Mouse (Mus musculus) limb, embryonic 12.5 days (tissue): ENCODE measurements around the gene Rmdn2. TPM values are rescaled to one million over a fixed set of nuclear protein-coding genes. Genes with fewer than 3 reads are reported as not detected.
A peak's percentile ranks its signal among the peaks of the same experiment; 100 is the strongest.

Experiments
- ATAC-seq: fragments of 200-750 bp; cut with Nextera tagmentation; 2 replicates; pipeline ENCODE4 v1.8.0; 2017; ENCODE audit warnings: low read depth, moderate TSS enrichment; ENCODE audit not compliant: insufficient number of reproducible peaks, insufficient read depth, low FRiP score, low TSS enrichment
- H3K27ac ChIP-seq: fragments of 300-500 bp; sonication (generic); 2 replicates; pipeline ENCODE4 v1.5.1; 2016; ENCODE audit warnings: mild to moderate bottlenecking, moderate library complexity
- H3K27me3 ChIP-seq: fragments of 300-500 bp; sonication (generic); 2 replicates; pipeline ENCODE4 v1.6.1; 2016; ENCODE audit warnings: mild to moderate bottlenecking, moderate library complexity
- H3K36me3 ChIP-seq: fragments of 300-500 bp; sonication (generic); 2 replicates; pipeline ENCODE4 v1.6.1; 2016; ENCODE audit warnings: mild to moderate bottlenecking, moderate library complexity
- H3K4me1 ChIP-seq: fragments of 300-500 bp; sonication (generic); replicated peaks from 2 replicates; pipeline ENCODE4 v1.6.1; 2016
- H3K4me2 ChIP-seq: fragments of 300-500 bp; sonication (generic); 2 replicates; pipeline ENCODE4 v1.6.1; 2016; ENCODE audit warnings: mild to moderate bottlenecking, moderate library complexity
- H3K4me3 ChIP-seq: fragments of 300-500 bp; sonication (generic); replicated peaks from 2 replicates; pipeline ENCODE4 v1.5.1; 2016; ENCODE audit warnings: mild to moderate bottlenecking
- H3K9ac ChIP-seq: fragments of 300-500 bp; sonication (generic); replicated peaks from 2 replicates; pipeline ENCODE4 v1.6.1; 2016; ENCODE audit warnings: mild to moderate bottlenecking, moderate library complexity
- H3K9me3 ChIP-seq: fragments of 300-500 bp; sonication (generic); 2 replicates; pipeline ENCODE4 v1.6.1; 2016; ENCODE audit warnings: mild to moderate bottlenecking, moderate library complexity
- WGBS: fragments of 180-500 bp; shearing (Covaris S2); methylation state at CpG from one replicate; pipeline ENCODE4 v1.1.7; 2016; 5-methylcytosine and 5-hydroxymethylcytosine counted together
- polyA plus RNA-seq: library from polyadenylated mRNA; unstranded; fragments of >200 nt; fragmentation: Nextera tagmentation; extraction: Ambion mirVana; gene quantifications from 2 replicates; pipeline ENCODE4 v1.2.1, GENCODE M21; 2016

Gene Rmdn2
- polyA plus RNA-seq, 1 experiment from 2014 or later, result 8.7 TPM

GRCm38 (mm10) chr17:79598151-79598550, 13.5 kb upstream of the Rmdn2 start:
- Histone ChIP-seq H3K27ac (no peak overlapping the region), H3K4me2 (no peak overlapping the region), H3K27me3 (no peaks in the 10 kb centered on the region), H3K9me3 (no peaks in the 10 kb centered on the region), H3K9ac (no peak overlapping the region), H3K4me3 (no peak overlapping the region), H3K4me1 (no peaks in the 10 kb centered on the region), H3K36me3 (no peaks in the 10 kb centered on the region)
- no peak for ATAC-seq
- 68% methylated on average over 2 of the region's 2 CpGs for WGBS

DNA sequence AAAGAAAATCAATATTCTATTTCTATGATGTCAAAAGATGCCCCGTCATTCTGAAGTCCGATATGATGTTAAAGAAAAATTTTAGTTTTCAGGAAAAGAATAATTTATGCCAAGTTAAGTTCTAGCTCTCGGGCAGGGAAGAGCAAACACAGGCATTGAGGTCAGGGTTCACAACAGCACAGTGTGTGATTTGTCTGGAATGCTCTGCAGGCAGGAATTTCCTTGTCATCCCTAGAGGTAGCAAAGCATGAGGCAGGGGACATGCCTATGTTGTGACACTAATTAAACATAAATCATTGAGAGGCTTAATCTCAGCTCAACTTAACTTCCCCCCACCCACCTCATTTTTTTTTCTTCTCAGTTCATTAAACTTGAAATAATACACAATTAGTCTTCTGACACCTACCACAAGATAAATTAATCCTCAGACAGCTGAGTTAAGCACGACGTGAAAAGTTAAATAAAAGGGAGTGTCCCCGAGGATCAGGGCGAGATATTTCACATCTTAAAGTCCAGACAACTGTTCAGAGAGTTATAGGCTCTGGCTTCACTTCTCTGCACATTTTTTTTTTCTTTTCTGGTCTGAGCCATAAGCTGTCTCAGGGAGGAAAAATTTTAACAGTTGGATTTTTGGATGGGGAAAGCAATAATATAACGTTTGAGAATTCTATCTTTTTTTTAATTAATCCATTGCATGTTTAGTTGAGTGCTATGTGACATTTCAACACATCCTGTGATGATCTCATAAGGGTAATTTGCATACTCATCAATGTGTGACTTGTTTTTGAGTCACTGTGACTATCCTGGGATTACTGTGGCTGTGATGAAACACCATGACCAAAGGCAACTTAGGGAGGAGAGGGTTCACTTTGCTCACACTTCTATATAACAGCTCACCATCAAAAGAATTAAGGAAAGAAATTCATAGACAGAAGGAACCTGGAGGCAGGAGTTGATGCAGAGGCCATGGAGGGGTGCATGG, 12.8 kb upstream of the Rmdn2 start:
- Histone ChIP-seq H3K9ac (no peak overlapping the region), H3K4me3 (no peak overlapping the region), H3K27ac (no peak overlapping the region), H3K27me3 (no peaks in the 10 kb centered on the region), H3K4me1 (no peaks in the 10 kb centered on the region), H3K4me2 (no peak overlapping the region), H3K36me3 (no peaks in the 10 kb centered on the region), H3K9me3 (no peaks in the 10 kb centered on the region)
- WGBS, result 39% methylated on average over 8 of the region's 8 CpGs
- no peak for ATAC-seq

- Histone ChIP-seq H3K36me3 (no peaks in the 10 kb centered on the region), H3K4me3 (no peak overlapping the region), H3K4me2 (no peak overlapping the region), H3K27ac (no peak overlapping the region), H3K27me3 (no peaks in the 10 kb centered on the region), H3K9me3 (no peaks in the 10 kb centered on the region), H3K4me1 (no peaks in the 10 kb centered on the region), H3K9ac (no peak overlapping the region)
- 56% methylated on average over 4 of the region's 4 CpGs for WGBS
- ATAC-seq, result no peak
These were observed 11.6 kb upstream of the Rmdn2 start for GRCm38 (mm10) chr17:79600108-79600507.

DNA sequence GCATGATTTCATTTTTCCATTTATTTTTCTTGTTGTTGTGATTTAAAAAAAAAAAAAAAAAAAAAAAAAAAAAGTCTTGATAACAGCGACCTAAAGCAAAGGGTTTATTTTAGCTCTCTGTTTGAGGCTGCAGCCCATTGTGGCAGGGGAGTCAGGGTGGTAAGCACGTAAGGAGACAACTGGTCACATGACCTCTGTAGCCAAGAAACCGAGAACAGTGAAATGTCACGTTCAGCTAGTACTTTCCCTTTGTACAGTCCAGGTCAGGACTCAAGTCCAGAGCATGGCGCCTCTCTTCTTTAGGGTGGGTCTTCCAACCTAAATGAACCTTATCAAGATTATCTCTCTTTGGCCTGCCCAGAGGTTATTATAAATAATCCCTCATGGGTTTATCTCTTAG, 9.3 kb upstream of the Rmdn2 start:
- WGBS, result 65% methylated on average over 5 of the region's 5 CpGs
- H3K36me3 ChIP-seq, result no peaks in the 10 kb centered on the region
- H3K27ac ChIP-seq, result no peak overlapping the region
- H3K4me1 ChIP-seq, result no peaks in the 10 kb centered on the region
- H3K9me3 ChIP-seq, result no peaks in the 10 kb centered on the region
- H3K4me2 ChIP-seq, result no peak overlapping the region
- ATAC-seq, result no peak
- H3K4me3 ChIP-seq, result no peak overlapping the region
- no peak overlapping the region for H3K9ac ChIP-seq
- H3K27me3 ChIP-seq, result no peaks in the 10 kb centered on the region

- Histone ChIP-seq H3K4me3 (no peak overlapping the region), H3K36me3 (no peaks in the 10 kb centered on the region), H3K27ac (no peak overlapping the region), H3K9me3 (no peaks in the 10 kb centered on the region), H3K4me1 (no peaks in the 10 kb centered on the region), H3K9ac (no peak overlapping the region), H3K4me2 (no peak overlapping the region), H3K27me3 (no peaks in the 10 kb centered on the region)
- WGBS, result 80% methylated on average over 7 of the region's 7 CpGs
- no peak for ATAC-seq
These were observed 8.2 kb upstream of the Rmdn2 start for GRCm38 (mm10) chr17:79603427-79603826.

GRCm38 (mm10) chr17:79605794-79606193, 5.9 kb upstream of the Rmdn2 start:
- 74% methylated on average over 2 of the region's 2 CpGs for WGBS

GRCm38 (mm10) chr17:79609697-79610096, 2.0 kb upstream of the Rmdn2 start:
- WGBS, result 93% methylated on average over 1 of the region's 1 CpGs
- ATAC-seq, result no peak
- Histone ChIP-seq H3K4me2 (no peak overlapping the region), H3K9ac (no peak overlapping the region), H3K36me3 (no peaks in the 10 kb centered on the region), H3K27ac (no peak overlapping the region), H3K4me1 (no peaks in the 10 kb centered on the region; the same call in 1 of the 2 replicates), H3K27me3 (no peaks in the 10 kb centered on the region), H3K4me3 (no peak overlapping the region), H3K9me3 (no peaks in the 10 kb centered on the region)

More at GRCm38 (mm10) chr17:79605794-79606193, 5.9 kb upstream of the Rmdn2 start:
- no peaks in the 10 kb centered on the region for H3K9me3 ChIP-seq
- H3K4me3 ChIP-seq, result no peak overlapping the region
- no peaks in the 10 kb centered on the region for H3K27me3 ChIP-seq
- H3K36me3 ChIP-seq, result no peaks in the 10 kb centered on the region
- no peak for ATAC-seq
- H3K9ac ChIP-seq, result no peak overlapping the region
- H3K4me1 ChIP-seq, result no peaks in the 10 kb centered on the region
- H3K4me2 ChIP-seq, result no peak overlapping the region
- no peak overlapping the region for H3K27ac ChIP-seq

- ATAC-seq, result no peak
- whole genome bisulfite sequencing, result 83% methylated on average over 9 of the region's 9 CpGs
- H3K27ac ChIP-seq, result no peak overlapping the region
These were observed 1.4 kb upstream of the Rmdn2 start for GRCm38 (mm10) chr17:79610163-79610755.

GRCm38 (mm10) chr17:79614691-79615588, 3.3 kb downstream of the Rmdn2 start:
- H3K4me3 ChIP-seq, result peak overlapping the region; percentile 82
- peak overlapping the region; percentile 71 for H3K4me2 ChIP-seq
- H3K36me3 ChIP-seq, result no peaks in the 10 kb centered on the region
- peak; percentile 94 for ATAC-seq
- no peaks in the 10 kb centered on the region; the same call in 1 of the 2 replicates for H3K4me1 ChIP-seq
- H3K27ac ChIP-seq, result peak overlapping the region; percentile 91
- H3K9me3 ChIP-seq, result no peaks in the 10 kb centered on the region
- H3K9ac ChIP-seq, result peak overlapping the region; percentile 88
- WGBS, result 2% methylated on average over 55 of the region's 57 CpGs
- H3K27me3 ChIP-seq, result no peaks in the 10 kb centered on the region

More at GRCm38 (mm10) chr17:79610163-79610755, 1.4 kb upstream of the Rmdn2 start:
- no peaks in the 10 kb centered on the region for H3K36me3 ChIP-seq
- H3K4me3 ChIP-seq, result no peak overlapping the region
- no peaks in the 10 kb centered on the region for H3K9me3 ChIP-seq
- H3K27me3 ChIP-seq, result no peaks in the 10 kb centered on the region
- H3K9ac ChIP-seq, result no peak overlapping the region
- H3K4me1 ChIP-seq, result no peaks in the 10 kb centered on the region; the same call in 1 of the 2 replicates
- H3K4me2 ChIP-seq, result no peak overlapping the region

DNA sequence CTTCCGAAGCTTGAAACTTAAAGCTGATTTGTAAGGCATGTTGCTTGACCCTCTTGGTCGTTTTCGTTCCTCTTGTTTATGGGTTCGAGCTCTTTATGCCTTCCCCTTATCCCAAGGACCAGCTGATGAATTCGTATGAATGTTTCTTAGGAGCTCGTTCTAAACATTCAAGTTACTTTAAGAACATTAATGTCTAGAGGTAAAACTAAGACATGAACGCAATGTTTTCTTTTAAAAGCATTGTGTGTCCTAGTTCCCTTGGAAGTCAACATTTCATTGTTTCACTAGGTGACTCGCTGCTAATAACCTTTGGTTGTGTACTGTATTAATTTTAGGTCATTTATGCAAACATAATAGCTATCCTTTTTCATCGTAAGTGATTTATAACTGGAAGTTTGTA, 4.2 kb downstream of the Rmdn2 start:
- no peak for ATAC-seq
- Histone ChIP-seq H3K4me3 (peak overlapping the region; percentile 82), H3K4me1 (no peaks in the 10 kb centered on the region; the same call in 1 of the 2 replicates), H3K36me3 (no peaks in the 10 kb centered on the region), H3K27ac (no peak overlapping the region), H3K27me3 (no peaks in the 10 kb centered on the region), H3K9ac (no peak overlapping the region), H3K9me3 (no peaks in the 10 kb centered on the region), H3K4me2 (peak overlapping the region; percentile 71)
- 83% methylated on average over 9 of the region's 9 CpGs for WGBS

GRCm38 (mm10) chr17:79616621-79617020, 5.0 kb downstream of the Rmdn2 start:
- H3K9me3 ChIP-seq, result no peaks in the 10 kb centered on the region
- 91% methylated on average over 4 of the region's 4 CpGs for WGBS
- H3K27ac ChIP-seq, result no peak overlapping the region
- no peak overlapping the region for H3K9ac ChIP-seq
- H3K4me1 ChIP-seq, result no peaks in the 10 kb centered on the region; the same call in 1 of the 2 replicates
- H3K4me2 ChIP-seq, result no peak overlapping the region
- ATAC-seq, result no peak
- H3K4me3 ChIP-seq, result no peak overlapping the region
- H3K36me3 ChIP-seq, result no peaks in the 10 kb centered on the region
- no peaks in the 10 kb centered on the region for H3K27me3 ChIP-seq
